Mouse (Mus musculus) natural killer cell, adult 2 months (primary cell): ENCODE data around the gene 1700003H04Rik.

ENCODE experiments used
- DNase-seq, 2 experiments: peaks; one replicate each; pipeline ENCODE4 v3.0.0; 2022; ENCODE audit warnings: low spot score in 2 of 2

The 1700003H04Rik gene

DNA sequence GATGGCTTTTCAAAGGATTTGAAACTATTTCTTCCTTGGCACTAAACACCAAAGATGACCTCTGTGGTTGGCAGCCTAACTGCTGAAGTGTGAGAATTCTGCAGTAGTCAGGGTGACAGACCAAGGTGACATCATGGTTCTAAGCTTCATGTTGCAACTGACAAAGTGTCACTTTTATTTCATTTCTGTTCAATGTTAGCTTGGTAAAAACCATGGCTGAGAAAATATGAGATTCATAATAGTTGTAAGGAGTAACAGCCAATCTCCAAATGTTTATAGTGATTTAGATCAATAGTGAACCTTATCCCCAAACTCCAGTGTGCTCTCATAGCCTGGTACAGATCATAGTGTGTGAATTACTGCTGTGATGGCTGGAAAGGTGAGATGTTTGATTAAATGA, at the start of gene 1700003H04Rik:
TSS of gene 1700003H04Rik (minus strand) at position 101 of the 400 bp plus-strand sequence.
- DNase-seq = no peak

DNA sequence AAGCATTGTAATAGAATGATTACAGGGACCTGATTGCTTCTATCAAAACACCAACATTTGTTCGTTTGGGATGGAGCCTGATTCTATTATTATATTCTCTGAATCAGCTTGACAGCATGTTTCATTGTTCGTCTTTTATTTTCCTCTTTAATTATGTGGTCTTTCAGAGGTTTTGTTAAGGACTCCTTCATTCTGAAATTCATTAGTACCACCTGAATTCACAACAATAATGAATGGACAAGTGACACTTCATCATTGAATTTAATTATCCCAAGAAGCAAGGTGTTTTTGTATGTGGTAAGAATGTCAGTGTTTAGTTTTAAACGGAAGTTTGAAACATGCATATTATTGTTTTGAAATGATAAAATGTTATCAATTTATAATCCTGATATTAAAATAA, 42.1 kb upstream of the 1700003H04Rik start:
- DNase-seq = no peak

DNA sequence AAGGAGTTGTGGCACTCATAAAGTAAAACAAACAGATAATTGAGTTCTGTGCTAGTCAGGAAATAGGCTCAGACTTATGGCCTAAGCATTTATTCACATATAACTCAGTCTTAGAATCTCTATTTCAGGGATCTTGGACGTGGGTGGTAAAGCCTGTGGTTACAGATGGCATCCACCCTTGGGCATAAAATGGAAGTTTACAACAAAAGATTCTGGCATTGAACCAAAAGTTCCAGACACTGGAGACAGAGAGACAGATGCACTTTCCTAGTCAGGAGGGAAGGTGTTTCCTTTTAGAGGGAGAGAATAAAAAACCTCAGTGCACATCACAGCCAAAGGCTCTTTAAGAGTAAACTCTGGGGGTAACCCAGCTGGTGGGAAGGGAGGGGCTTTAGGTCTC, 32.4 kb upstream of the 1700003H04Rik start:
- DNase-seq = no peak

DNA sequence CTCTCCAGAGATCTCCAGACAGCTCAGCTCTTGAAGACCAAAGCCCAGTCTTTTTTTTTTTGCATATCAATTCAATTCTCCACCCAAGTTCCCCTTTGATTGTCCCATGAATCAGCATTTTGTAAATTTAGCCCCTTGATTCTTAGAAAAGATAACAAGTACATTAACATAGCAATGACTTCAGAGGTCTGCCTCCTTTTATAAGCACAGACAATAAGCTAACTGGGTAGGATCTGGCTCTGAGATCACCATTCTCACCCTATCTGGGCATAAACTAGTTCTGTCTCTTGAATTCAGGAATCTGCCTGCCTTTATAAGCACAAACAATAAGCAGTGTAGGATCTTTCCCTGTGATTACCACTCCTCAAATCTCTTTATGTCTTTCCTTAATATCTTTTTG, 29.1 kb upstream of the 1700003H04Rik start:
- DNase-seq = no peak

DNA sequence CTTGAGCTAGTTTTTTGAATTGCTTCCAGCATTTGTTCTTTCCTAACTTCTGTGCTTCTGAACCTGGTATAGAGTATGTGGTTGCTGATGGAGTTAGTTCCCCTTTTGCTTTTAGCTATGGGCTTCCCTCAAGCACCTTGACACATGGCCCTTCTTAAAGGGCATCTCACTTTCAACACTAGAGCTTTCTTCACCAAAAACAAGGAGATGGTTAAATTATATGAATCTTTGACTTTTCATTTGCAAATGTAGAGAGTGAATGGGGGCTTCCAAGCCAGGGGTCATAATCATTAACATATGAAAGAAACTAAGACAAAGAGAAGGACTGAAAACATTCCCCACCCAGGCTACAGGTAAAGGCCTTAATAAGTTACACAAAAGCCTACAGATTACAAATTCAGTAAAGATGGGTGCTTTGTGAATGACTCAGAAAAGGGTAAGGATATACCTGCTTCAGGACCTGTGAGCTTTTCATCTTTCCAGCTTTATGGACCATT, 25.2 kb upstream of the 1700003H04Rik start:
- no peak for DNase-seq

DNA sequence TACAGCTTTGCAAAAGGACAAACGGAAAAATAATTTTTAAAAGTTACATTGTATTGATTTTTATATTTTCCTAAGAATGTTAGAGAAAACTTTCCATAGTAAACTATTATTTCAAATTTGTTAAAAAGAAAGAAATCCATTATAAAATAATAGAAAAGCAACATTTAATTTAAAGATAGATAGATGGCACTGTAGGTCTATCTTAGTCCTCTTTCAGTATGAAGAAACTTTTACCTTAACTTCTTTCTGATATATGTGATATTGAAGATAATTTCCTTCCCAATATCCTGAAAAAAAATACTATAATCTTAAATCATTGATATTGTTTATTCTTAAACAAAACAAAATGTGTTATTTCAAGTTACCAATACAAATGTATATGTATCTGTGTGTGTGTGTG, 24.6 kb upstream of the 1700003H04Rik start:
- DNase-seq = no peak

DNA sequence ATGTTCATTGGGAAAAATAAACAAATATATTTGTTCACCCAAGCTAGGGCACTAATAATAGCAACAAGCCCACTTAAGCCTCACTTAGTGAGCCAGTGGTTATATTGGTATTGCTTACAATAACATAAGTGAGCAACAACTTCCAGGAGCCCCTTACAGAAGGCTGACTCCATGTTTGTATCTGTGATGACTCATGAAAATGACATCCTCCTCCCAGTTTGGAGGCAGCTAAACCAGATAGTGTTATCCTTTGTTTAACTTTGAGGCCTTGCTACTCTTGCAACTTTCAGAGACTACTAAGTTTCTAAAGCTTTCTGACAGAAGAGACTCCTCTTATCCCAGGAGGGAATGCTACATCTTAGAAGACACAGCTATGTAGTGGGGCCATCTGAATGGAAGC, 16.9 kb upstream of the 1700003H04Rik start:
- DNase-seq = no peak

DNA sequence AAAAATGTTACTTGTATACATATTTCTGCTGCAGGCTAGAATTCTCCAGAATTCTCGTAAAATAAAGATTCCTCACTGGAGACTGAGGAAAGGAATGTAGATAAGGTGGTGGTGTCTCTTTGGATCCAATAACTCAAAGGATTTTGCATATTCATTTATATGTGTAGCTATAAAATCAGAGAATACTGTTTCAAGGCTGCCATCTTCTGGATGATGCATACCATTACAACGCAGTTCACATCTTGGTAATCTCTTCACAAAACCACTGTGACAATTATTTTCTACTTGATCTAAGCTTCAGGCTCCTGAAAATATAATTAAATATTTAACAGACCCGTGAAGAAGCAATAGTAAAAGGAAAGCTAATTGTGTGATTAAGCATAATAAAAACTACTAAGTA, 6.6 kb upstream of the 1700003H04Rik start:
- DNase-seq = no peak

DNA sequence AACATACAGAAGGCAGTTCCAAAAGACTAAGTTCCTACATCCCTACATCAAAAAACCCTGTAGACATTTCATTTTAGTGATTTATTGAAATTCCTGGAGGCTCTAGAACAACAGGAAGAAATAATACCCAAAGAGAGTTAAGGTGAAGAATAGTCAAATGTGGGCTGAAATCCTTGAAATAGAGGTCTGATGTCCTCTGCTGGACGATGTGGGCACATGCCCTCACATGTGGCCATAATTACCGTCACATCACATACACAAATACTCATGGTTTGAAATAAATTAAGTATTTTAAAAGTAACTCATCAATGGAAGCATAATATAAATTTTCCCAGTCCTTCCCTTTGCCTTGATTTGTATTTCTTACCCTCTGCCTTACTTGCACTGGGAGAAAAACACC, 4.9 kb upstream of the 1700003H04Rik start:
- DNase-seq = no peak

DNA sequence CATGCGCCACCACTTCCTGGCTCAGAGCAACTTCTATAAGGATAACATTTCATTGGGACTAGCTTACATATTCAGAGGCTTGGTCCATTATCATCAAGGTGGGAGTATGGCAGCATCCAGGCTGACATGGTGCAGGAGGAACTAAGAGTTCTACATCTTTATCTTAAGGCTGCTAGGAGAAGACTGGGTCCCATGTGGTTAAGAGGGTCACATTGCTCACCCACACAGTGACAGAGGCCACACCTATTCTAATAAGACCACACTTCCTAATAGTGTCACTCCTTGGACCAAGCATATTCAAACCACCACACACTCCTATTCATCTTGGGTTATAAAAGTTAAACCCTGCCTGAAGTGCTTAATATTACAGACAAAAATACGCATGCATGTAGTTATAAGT, 23.6 kb downstream of the 1700003H04Rik start:
- DNase-seq = no peak

DNA sequence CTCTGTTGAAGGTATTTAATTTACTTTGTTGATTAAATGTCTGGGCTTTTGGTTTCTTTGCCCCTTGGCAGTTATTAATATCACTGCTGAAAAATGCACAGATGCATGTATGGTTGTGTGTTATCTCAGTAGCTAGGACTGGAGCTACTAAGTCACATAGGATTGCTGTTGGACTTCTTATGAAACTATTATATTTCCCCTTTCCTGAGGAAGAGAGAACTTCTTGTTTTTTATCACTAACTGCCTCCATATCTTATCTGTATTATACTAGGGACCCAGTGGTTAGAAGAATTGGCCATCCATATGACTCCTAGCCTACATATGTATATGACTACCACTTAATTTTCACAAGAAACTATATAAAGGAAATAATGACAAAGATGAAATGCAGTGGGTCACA, 24.9 kb downstream of the 1700003H04Rik start:
- DNase-seq = no peak

DNA sequence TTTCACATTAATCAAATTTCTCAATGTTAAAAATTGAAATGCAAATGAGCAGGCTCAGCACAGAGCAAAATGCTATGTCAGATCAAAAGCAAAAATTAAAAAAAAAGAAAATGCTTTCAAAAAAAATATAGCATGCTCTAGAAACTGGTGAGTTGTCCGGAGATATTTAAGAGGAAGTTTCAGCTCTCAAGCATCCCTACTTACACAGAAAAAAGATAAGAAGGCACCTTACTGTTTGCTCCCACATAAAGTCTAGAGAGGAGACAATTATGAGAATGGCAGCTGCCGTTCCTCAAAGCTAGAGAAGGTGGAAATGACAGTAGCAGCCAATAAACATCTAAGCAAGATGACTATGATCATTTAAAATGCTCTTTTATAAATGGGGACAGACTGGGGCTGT, 25.8 kb downstream of the 1700003H04Rik start:
- DNase-seq = no peak

DNA sequence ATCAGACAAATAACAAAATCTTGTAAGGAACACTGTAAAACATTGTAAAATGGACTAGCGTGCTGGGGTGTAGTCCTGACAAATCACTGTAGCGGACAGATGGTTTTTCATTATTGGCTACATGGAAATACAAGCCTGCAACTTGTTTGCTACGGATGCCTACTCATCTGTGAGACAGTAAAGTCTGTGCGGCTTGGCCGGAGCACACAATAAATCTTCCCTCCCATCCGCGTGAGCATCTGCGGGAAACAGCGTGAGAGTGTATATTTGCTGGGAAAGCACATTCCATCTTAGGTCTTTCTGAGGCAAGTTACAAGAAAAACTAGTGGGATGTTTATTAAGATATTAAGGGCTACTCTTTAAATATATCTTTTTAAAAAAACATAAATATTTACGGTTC, 32.0 kb downstream of the 1700003H04Rik start:
- DNase-seq = no peak

DNA sequence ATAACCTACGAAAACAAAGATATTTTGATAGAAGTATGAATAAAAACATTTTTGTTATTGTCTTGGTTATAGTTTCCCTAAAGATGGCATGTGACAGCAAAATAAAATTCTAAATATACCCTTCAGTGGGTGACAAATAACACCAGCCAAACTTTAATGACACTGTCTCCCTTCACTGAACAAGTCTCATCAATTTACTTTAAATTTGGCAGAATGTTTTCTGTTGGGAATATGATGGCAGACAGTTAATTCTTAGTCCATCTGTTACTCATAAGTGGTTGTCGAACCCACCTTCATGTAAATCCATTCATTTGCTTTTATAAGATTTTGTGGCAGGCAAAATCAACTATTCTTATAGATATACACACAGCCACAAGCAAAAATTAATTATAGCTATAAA, 42.6 kb downstream of the 1700003H04Rik start:
- no peak for DNase-seq

DNA sequence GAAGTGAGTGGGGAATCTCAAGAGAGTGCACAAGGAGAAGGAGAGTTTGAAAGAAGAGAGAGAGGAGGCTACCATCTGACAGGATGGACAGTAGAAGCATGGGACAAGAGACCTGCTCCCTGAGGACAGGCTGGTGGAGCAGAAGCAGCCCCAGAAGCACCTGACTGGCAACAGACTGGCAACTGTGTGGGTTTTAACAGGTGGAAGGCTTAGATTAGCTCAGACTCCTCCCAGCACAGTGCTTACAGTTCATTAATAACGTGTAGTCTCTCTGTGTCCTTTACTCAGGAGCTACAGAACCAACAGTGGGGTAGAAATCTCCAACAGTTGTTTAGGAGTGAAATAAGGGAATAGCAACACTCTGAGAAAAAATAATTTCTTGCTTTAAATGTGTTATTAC, 44.3 kb downstream of the 1700003H04Rik start:
- DNase-seq = no peak

DNA sequence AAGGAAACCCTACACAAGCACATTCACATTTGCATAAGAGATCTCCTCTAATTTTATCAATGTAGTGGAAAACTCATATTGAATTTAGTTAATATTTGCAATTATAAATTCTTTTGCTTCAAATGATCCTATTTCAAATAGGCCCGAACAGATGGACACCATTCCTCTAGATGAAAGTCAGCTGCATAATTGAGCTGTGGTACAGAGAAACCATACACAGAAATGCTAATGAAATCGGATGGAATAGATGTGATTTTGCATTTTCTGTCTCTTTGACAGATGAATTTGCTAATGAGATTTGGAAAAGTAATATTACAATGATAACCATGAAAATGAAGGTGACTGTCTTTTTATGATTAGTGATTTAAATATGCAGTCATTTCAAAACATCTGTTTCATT, 62.1 kb downstream of the 1700003H04Rik start:
- no peak for DNase-seq
